In the genomic region with DNA sequence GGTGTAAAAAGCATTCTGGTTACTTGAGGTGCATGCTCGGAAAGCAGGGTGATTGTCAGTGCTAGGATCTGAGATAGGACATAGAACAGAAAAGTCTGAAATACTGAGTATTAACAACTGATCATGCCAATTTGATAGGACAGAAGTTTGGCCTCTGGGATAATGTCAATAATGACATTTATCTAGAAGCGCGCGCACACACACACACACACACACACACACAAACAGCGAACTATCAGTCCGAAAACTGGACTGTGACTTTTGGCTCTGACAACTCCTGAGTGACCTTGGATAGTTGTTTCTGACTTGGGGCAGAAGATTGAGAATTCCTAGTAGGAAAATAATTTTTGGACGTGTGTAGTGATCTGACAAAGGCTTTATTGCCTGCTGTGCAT, we compare ENCODE assay signal across 8 mouse cellular contexts. TPM values are rescaled to one million over a fixed set of nuclear protein-coding genes. Genes with fewer than 3 reads are reported as not detected.
A peak's percentile ranks its signal among the peaks of the same experiment; 100 is the strongest.
DNase-seq lines count a peak whose midpoint lies in the region; ATAC-seq and TF ChIP-seq lines count a peak whose summit lies in the region.

No protein-coding gene starts in this region.

- DNase-seq in lung, adult 2 months, result no peak
- DNase-seq in lung, postnatal 25 days (ENCODE audit: low spot score), result no peak
- no peak for DNase-seq in cerebellum, adult 9-11 months
- DNase-seq in cerebellum, postnatal 10 days, result no peak

- no peak for TF ChIP-seq POLR2A in lung, adult 2 months (IDR thresholded peaks at IDR 0.05; ENCODE audit: borderline replicate concordance, extremely low read depth, low read depth, low read length)
- no peak for TF ChIP-seq POLR2A in embryonic fibroblast, embryonic 13.5 days (IDR thresholded peaks at IDR 0.05; ENCODE audit: low read depth, low read length)

- ATAC-seq in intestine, postnatal 0 days, result no peak
- no peak for ATAC-seq in neural tube, embryonic 13.5 days (ENCODE audit: low read depth)
- no peak for ATAC-seq in erythroid progenitor cell, adult 5-6 weeks (replicated peaks; ENCODE audit: low FRiP score, poor library complexity, severe bottlenecking)

- no peaks in the 10 kb centered on the region for H3K27me3 ChIP-seq in intestine, postnatal 0 days (replicated peaks; ENCODE audit: control insufficient read depth, insufficient read depth, low read length)
- H3K27me3 ChIP-seq in neural tube, embryonic 13.5 days, result no peaks in the 10 kb centered on the region

- TF ChIP-seq CTCF in lung, adult 2 months (IDR thresholded peaks at IDR 0.05; ENCODE audit: insufficient read depth, low read length), result no peak
- no peak for TF ChIP-seq CTCF in embryonic fibroblast, embryonic 13.5 days (IDR thresholded peaks at IDR 0.05; ENCODE audit: borderline replicate concordance, insufficient read depth, low read length)
- TF ChIP-seq CTCF in intestine, postnatal 0 days (IDR thresholded peaks at IDR 0.05; ENCODE audit: low read depth), result no peak

- H3K9me3 ChIP-seq in intestine, postnatal 0 days (ENCODE audit: control insufficient read depth), result no peaks in the 10 kb centered on the region
- no peaks in the 10 kb centered on the region for H3K9me3 ChIP-seq in neural tube, embryonic 13.5 days

- no peak overlapping the region for H3K27ac ChIP-seq in embryonic fibroblast, embryonic 13.5 days (ENCODE audit: insufficient read depth, low read length)
- no peak overlapping the region for H3K27ac ChIP-seq in intestine, postnatal 0 days (ENCODE audit: low read depth, low read length)
- H3K27ac ChIP-seq in neural tube, embryonic 13.5 days (replicated peaks), result no peak overlapping the region

- H3K4me2 ChIP-seq in intestine, postnatal 0 days (replicated peaks; ENCODE audit: low read depth), result peak overlapping the region; percentile 79
- peak overlapping the region; percentile 91 for H3K4me2 ChIP-seq in neural tube, embryonic 13.5 days

- peak overlapping the region; percentile 90; the same call in 1 of the 2 replicates for H3K9ac ChIP-seq in intestine, postnatal 0 days (ENCODE audit: low read depth, low read length)
- H3K9ac ChIP-seq in neural tube, embryonic 13.5 days, result peak overlapping the region; percentile 97

- 21% methylated on average over 7 of the region's 7 CpGs for WGBS in lung, adult 2 months
- WGBS in intestine, postnatal 0 days, result 17% methylated on average over 7 of the region's 7 CpGs
- 35% methylated on average over 7 of the region's 7 CpGs for WGBS in neural tube, embryonic 13.5 days

- peak overlapping the region; percentile 73 for H3K4me3 ChIP-seq in lung, adult 2 months (replicated peaks; ENCODE audit: extremely low read depth, low read depth, low read length)
- H3K4me3 ChIP-seq in embryonic fibroblast, embryonic 13.5 days (ENCODE audit: insufficient read depth, low read length), result peak overlapping the region; percentile 85
- H3K4me3 ChIP-seq in intestine, postnatal 0 days (ENCODE audit: low read depth, low read length), result peak overlapping the region; percentile 90
- peak overlapping the region; percentile 95 for H3K4me3 ChIP-seq in neural tube, embryonic 13.5 days

- H3K36me3 ChIP-seq in intestine, postnatal 0 days (ENCODE audit: control insufficient read depth, insufficient read depth), result no peaks in the 10 kb centered on the region
- H3K36me3 ChIP-seq in neural tube, embryonic 13.5 days, result no peaks in the 10 kb centered on the region

- peaks cover 7% of the 10 kb centered on the region for H3K4me1 ChIP-seq in lung, adult 2 months (ENCODE audit: control insufficient read depth, insufficient read depth, low read length)
- peaks cover 13% of the 10 kb centered on the region for H3K4me1 ChIP-seq in embryonic fibroblast, embryonic 13.5 days (ENCODE audit: control insufficient read depth, insufficient read depth, low read length)
- peaks cover 7% of the 10 kb centered on the region for H3K4me1 ChIP-seq in intestine, postnatal 0 days (replicated peaks; ENCODE audit: control insufficient read depth, insufficient read depth, low read length)
- peaks cover 34% of the 10 kb centered on the region for H3K4me1 ChIP-seq in neural tube, embryonic 13.5 days (replicated peaks)

RNA-seq across cellular contexts. Expression of a gene that starts 0.8 kb away (rescaled TPM):
- 1.7 TPM in 1 of 2 replicates, not detected in the other for polyA plus RNA-seq in lung, adult 2 months (2012; rRNA removed)
- not detected in 2 replicates for polyA plus RNA-seq in embryonic fibroblast, embryonic 13.5 days (2011; ENCODE audit: insufficient read length, low read depth, missing spikeins)
- polyA plus RNA-seq in intestine, postnatal 0 days (2015; fragmentation: Nextera tagmentation; extraction: Ambion mirVana), result 18.6 and 24.2 TPM in 2 replicates
- polyA plus RNA-seq in neural tube, embryonic 13.5 days (2015; fragmentation: Nextera tagmentation; extraction: Ambion mirVana), result 4.8 and 10.0 TPM in 2 replicates
- not detected in 2 replicates for total RNA-seq in erythroid progenitor cell, adult 5-6 weeks (2015; ENCODE audit: low replicate concordance)
- not detected in 2 replicates for total RNA-seq in erythroid progenitor cell, adult 5-6 weeks (2017; ENCODE audit: low replicate concordance)

RNA-seq across cellular contexts. Expression of a gene that starts 8.9 kb away (rescaled TPM):
- polyA plus RNA-seq in lung, adult 2 months (2012; rRNA removed), result 3.6 and 4.7 TPM in 2 replicates
- polyA plus RNA-seq in embryonic fibroblast, embryonic 13.5 days (2011; ENCODE audit: insufficient read length, low read depth, missing spikeins), result 24.9 and 30.3 TPM in 2 replicates
- 13.0 and 13.1 TPM in 2 replicates for polyA plus RNA-seq in intestine, postnatal 0 days (2015; fragmentation: Nextera tagmentation; extraction: Ambion mirVana)
- polyA plus RNA-seq in neural tube, embryonic 13.5 days (2015; fragmentation: Nextera tagmentation; extraction: Ambion mirVana), result 4.3 and 6.8 TPM in 2 replicates
- 1.1 and 5.0 TPM in 2 replicates for total RNA-seq in erythroid progenitor cell, adult 5-6 weeks (2015; ENCODE audit: low replicate concordance)
- 1.2 and 2.2 TPM in 2 replicates for total RNA-seq in erythroid progenitor cell, adult 5-6 weeks (2017; ENCODE audit: low replicate concordance)

RNA-seq across cellular contexts. Expression of a gene that starts 16.9 kb away (rescaled TPM):
- 6.7 and 23.7 TPM in 2 replicates for polyA plus RNA-seq in lung, adult 2 months (2012; rRNA removed)
- 21.6 and 27.7 TPM in 2 replicates for polyA plus RNA-seq in embryonic fibroblast, embryonic 13.5 days (2011; ENCODE audit: insufficient read length, low read depth, missing spikeins)
- polyA plus RNA-seq in intestine, postnatal 0 days (2015; fragmentation: Nextera tagmentation; extraction: Ambion mirVana), result 31.1 and 33.3 TPM in 2 replicates
- polyA plus RNA-seq in neural tube, embryonic 13.5 days (2015; fragmentation: Nextera tagmentation; extraction: Ambion mirVana), result 5.8 and 6.8 TPM in 2 replicates
- 4.3 and 9.2 TPM in 2 replicates for total RNA-seq in erythroid progenitor cell, adult 5-6 weeks (2015; ENCODE audit: low replicate concordance)
- total RNA-seq in erythroid progenitor cell, adult 5-6 weeks (2017; ENCODE audit: low replicate concordance), result 4.3 and 4.4 TPM in 2 replicates

RNA-seq across cellular contexts. Expression of a gene that starts 31.1 kb away (rescaled TPM):
- 15.1 and 16.9 TPM in 2 replicates for polyA plus RNA-seq in lung, adult 2 months (2012; rRNA removed)
- 106 and 124 TPM in 2 replicates for polyA plus RNA-seq in embryonic fibroblast, embryonic 13.5 days (2011; ENCODE audit: insufficient read length, low read depth, missing spikeins)
- polyA plus RNA-seq in intestine, postnatal 0 days (2015; fragmentation: Nextera tagmentation; extraction: Ambion mirVana), result 49.7 and 56.0 TPM in 2 replicates
- polyA plus RNA-seq in neural tube, embryonic 13.5 days (2015; fragmentation: Nextera tagmentation; extraction: Ambion mirVana), result 150 and 161 TPM in 2 replicates
- total RNA-seq in erythroid progenitor cell, adult 5-6 weeks (2015; ENCODE audit: low replicate concordance), result 26.0 and 34.2 TPM in 2 replicates
- total RNA-seq in erythroid progenitor cell, adult 5-6 weeks (2017; ENCODE audit: low replicate concordance), result 7.8 and 8.2 TPM in 2 replicates
